Mouse (Mus musculus): ENCODE data around the gene Phf10.
A peak's percentile ranks its signal among the peaks of the same experiment; 100 is the strongest.
"Not testable (repeated sequence)": the region's sequence is repeated elsewhere in the genome, so short reads cannot be mapped to it uniquely, and the experiment has no call there.

The Phf10 gene

DNA sequence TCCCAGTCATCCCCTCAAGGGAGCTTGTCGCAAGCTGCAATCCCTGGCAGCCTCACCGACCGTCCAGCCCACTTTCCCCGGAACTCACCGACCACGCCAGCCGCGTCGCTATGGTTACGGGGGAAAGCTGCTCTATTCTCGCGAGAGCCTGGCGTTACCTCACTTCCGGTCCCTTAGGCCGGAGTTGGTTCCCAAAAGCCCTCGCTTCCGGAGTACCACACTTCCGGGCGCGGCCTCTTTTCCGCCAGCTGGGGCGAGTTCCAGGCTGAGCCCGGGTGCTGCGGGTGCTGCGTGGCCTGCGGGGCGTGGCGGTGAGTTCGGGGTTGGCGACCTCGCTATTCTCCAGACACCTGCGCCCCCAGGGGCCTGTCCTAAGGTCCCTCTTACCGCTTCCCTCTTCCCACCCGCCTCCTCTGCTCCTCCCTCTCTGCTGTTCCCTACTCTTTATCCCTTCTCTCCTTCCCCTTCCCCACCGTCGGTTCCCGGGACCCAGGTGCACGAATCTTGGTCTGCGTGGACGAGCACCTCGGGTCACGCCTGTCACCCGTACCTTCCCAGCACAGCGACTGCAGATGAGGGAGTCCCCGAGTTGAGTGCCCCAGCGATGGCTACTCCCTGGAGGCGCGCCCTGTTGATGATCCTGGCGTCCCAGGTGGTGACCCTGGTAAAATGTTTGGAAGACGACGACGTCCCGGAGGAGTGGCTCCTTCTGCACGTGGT lies 17.9 kb downstream of the Phf10 start, which contains the start of the genes Wdr27 and 1600012H06Rik:
Wdr27 (minus strand) TSS at position 150 of the 720 bp plus-strand sequence.
1600012H06Rik (plus strand) TSS at position 176 of the 720 bp plus-strand sequence.
- DNase-seq, result peak; percentile 99

DNA sequence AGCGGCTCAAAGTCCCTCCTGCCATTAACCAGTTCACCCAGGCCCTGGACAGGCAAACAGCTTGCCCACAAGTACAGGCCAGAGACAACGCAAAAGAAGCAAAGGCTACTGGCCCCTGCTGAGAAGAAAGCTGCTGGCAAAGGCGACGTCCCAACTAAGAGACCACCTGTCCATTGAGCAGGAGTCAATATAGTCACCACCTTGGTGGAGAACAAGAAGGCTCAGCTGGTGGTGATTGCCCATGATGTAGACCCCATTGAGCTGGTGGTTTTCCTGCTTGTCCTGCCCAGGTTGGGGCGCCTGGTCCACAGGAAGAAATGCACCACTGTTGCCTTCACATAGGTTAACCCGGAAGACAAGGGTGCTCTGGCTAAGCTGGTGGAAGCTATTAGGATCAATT lies 18.9 kb downstream of the Phf10 start:
- not testable (repeated sequence) for DNase-seq

DNA sequence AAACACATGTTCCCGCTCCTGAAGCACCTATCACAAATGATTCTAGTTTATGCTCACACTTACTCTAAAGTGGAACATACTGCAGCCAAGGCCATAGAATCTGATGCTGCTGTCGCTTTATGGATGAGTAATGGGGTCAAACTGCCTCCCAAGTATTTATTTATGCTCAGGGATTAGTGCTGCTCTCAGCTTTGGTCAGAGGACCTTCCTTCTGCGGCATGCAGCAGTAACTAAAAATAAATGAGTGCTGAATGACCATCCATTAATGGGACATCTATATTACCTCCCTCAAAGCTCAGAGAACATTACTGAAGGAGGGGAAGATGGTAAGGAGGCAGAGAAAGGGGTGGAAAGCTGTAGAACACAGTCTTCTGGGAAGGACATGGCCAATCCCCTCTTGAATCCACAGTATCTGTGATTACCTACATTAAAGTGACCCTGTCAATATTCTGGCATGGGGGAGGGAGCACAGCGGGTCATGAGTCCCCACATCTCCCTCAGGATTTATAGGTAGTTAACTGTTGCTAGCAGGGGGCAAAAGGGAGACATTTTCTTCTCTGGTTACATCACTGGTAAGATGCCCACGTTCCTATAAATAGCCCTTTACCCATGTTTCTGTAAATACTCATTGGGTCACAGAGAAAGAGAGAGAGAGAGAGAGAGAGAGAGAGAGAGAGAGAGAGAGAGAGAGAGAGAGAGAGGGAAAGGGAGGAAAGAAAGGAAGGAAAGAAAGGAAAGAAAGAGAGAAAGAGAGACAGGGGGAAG lies 25.1 kb downstream of the Phf10 start:
- no peak for DNase-seq

- DNase-seq, result not testable (repeated sequence)
Observed at GRCm38 (mm10) chr17:14935280-14935679, 25.8 kb downstream of the Phf10 start.

DNA sequence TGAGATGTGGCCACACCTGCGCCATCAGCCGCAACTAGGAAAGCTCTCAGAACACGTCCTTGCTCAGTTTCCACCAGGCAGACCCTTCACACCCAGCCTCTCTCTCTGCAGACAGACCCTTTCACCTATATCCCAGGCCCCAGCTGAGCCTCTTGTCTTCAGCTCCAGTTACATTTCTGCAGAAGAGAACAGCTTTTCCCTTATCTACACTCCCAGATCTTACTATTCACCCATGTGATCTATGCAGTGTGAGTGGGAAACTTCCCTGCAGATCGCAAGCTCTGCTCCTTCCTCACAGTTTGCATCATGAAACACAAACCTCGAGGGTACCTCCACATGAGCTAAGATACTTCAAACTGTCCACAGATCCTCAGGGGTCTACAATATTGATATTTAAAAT lies 29.6 kb downstream of the Phf10 start:
- no peak for DNase-seq

DNA sequence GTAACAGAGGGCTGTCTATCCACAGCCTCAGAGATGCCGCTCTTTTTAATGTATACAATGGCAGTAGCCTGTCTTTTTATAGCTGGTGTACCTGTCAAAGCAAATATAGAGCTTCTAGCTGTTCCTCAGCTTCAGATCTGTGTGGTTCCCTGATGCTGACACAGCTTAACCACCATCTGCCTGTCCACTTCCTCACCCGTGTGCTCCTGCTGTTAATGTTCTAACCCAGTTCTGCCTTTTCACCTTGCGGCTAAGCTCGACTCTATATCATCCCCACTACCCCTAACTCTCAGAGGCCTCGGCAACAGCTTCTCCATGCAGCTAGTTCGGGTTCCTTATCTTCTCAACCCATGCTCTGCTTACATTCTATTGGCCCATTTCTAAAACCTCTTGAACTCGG lies 30.4 kb downstream of the Phf10 start:
- DNase-seq, result no peak

DNA sequence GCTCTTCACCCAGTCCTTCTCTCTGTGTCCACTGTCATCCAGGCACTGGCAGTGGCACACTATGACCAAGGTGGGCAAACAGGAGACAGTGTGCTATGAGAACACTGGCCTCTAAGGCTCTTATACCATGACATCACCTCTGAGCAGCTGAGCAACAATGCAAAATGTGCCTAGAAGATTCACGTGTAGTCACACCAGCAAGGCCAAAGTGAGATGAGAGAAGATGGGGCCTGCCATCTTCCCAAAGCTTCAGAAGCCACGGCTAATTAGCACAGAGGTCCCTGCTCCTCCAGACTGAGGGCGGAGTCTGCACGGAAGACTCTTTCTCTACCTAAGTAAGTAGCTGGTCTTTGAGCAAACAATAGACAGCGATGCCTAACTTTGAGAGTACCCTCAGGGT lies 32.4 kb downstream of the Phf10 start:
- no peak for DNase-seq

GRCm38 (mm10) chr17:14927644-14928218 lies 33.3 kb downstream of the Phf10 start:
- no peak for DNase-seq

GRCm38 (mm10) chr17:14921582-14921981 lies 39.5 kb downstream of the Phf10 start:
- DNase-seq, result no peak

DNA sequence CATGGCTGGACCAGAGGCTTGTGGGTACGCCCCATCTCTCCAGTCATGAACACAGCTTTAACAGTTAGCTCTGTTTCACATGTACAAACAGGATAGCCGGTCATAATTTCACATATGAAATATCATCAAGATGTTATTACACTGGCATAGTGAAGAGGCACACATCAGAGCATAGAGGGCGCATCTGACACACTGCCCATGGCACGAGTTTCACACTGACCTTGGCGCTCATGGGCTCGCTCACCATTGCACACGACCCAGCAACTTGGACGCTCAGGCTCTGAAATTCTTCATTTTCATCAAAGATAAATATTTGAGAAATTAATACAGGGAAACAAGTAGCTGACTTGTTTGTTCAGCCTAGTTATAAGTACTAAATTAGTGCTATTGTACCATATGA lies 43.2 kb downstream of the Phf10 start:
- no peak for DNase-seq

DNA sequence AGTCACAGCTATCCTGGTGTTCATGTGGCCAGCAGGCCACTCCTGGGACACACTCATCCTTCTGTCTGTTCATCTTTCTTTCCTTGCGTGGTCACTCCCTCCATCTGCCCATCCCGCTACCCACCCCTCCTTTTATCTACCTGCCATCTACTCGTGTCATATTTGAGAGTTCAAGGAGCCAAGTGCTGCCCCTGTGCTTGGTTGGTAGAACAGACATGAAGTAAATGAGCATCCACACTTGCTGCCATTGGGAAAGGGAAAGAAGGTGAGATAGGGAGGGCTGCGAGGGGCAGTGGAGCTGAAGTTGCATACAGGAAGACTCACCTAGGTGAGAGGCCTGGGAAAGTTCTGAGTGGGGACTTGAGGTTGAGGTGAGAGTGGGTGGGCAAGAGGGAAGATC lies 46.7 kb downstream of the Phf10 start:
- DNase-seq, result no peak

- DNase-seq, result no peak
Observed at GRCm38 (mm10) chr17:14912981-14913380, 48.1 kb downstream of the Phf10 start.

- no peak for DNase-seq
Observed at GRCm38 (mm10) chr17:14912420-14912819, 48.7 kb downstream of the Phf10 start.

- no peak for DNase-seq
Observed at GRCm38 (mm10) chr17:14910771-14911170, 50.3 kb downstream of the Phf10 start.

- no peak for DNase-seq
Observed at GRCm38 (mm10) chr17:14909331-14909730, 51.7 kb downstream of the Phf10 start.

DNA sequence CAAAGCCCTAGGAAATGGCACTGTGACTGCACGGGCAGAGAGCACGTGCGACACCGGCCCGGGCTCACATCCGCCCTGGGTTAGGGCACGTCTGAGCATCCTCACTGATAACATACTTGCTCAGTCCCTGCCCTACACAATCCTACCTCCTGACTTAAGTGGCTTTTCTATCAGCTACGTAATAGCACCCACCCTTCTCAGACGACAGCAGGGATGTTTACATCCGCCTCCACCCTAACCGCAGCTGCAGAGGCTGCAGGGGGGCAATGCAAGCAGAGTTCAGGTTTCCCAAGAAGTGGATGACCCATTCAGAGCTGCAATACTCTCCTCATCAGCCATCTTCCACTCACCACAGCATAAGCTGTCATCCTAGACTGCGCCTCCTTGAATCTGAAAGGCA lies 53.9 kb downstream of the Phf10 start:
- no peak for DNase-seq

GRCm38 (mm10) chr17:14906611-14907010 lies 54.5 kb downstream of the Phf10 start:
- DNase-seq, result no peak

GRCm38 (mm10) chr17:14904637-14905265 lies 56.3 kb downstream of the Phf10 start:
- peak; percentile 64 for DNase-seq

- no peak for DNase-seq
Observed at GRCm38 (mm10) chr17:14904206-14904605, 56.9 kb downstream of the Phf10 start.

DNA sequence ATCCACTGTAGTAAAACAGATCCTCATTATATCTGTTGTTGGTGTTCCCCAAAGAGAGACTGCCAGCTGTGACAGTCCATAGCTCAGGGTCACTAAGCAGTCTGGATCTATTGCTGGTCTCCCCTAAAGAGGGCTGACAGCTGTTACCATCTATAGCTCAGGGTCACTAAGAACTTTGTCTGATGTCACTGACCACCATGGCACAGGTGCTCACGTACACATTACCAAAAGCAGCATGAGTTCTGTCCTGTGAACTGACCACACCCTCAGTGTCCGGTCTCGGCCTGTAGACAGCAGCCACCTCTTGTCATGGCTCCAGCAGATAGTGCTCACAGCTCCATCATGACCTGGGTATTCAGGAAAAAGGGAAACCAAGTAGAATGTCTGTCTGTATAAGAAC lies 57.9 kb downstream of the Phf10 start:
- DNase-seq, result no peak

DNA sequence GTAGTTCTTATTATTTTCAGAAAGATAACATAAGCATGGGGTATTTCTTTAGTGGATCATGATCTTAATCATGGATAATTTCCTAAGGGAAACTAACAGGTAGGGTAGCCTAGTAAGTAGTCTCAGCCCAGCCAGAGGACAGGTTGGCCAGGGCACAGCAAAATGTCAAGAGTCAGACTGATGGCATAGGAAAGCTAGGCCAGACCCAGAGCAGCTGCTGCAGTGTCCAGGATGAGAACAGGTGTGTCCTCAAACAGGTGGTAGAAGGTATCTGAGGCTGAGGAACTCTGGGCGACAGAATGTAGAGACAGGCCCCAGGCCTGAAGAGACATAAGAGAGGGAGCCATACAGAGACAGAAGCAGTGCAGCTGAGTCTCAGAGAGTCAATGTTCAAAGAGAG lies 62.1 kb downstream of the Phf10 start:
- no peak for DNase-seq

GRCm38 (mm10) chr17:14895058-14895457 lies 66.0 kb downstream of the Phf10 start:
- not testable (repeated sequence) for DNase-seq

All from right cerebral cortex, adult 18-20 months (tissue).